Mouse (Mus musculus) testis, postnatal 10 days (tissue): ENCODE measurements around the gene Enam.
"Not testable (repeated sequence)": the region's sequence is repeated elsewhere in the genome, so short reads cannot be mapped to it uniquely, and the experiment has no call there.

Source experiments
- DNase-seq: peaks from one replicate; pipeline ENCODE4 v3.0.0; 2021; ENCODE audit warnings: low spot score

Gene Enam

DNA sequence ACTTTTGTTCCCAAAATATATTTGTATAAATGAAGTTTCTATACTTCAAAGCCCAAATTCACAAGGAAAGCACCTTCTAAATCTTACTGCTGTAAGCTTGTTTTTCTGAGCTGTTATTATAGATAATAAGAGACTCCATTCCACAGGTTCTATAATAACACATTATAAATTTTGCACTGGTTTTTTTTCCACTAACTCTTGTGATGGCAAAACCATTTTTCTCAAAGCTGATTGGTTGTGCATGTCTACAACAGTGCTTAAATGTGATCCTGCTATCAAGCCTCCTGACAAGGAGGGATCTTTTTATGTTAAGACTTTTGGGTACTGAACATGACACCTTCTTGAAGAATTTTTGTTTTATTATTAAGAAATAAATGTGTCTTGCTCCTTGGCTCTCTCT, at the start of gene Enam:
Gene Enam (plus strand): TSS at position 301 of the 400 bp plus-strand sequence.
- DNase-seq: no peak

DNA sequence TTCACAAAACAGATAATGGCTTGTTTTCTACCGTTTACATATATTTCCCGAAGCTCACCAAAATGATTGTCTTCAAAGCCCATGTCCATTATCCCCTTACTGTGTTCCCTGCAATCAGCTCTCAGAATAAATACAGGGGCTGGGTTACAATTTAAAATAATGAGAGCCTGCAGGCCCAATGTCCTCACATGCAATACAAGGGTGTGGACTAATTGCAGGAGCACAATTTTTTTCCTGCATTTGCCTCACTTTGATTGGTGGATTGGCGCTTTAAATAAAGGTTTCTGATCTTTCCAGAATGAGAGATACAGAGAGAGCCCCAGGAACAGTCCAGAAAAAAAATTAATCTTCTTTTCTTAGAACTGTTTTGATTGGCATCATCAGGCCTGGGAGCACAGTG, 32.1 kb upstream of the Enam start, which contains the start of gene Ambn:
Gene Ambn (plus strand): TSS at position 301 of the 400 bp plus-strand sequence.
- no peak for DNase-seq

DNA sequence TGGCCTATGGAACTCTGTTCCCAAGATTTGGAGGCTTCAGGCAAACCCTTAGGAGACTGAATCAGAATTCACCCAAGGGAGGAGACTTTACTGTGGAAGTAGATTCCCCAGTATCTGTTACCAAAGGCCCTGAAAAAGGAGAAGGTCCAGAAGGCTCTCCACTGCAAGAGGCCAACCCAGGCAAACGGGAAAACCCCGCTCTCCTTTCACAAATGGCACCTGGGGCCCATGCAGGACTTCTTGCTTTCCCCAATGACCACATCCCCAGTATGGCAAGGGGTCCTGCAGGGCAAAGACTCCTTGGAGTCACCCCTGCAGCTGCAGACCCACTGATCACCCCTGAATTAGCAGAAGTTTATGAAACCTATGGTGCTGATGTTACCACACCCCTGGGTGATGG, 20.3 kb upstream of the Enam start:
- DNase-seq: no peak

DNA sequence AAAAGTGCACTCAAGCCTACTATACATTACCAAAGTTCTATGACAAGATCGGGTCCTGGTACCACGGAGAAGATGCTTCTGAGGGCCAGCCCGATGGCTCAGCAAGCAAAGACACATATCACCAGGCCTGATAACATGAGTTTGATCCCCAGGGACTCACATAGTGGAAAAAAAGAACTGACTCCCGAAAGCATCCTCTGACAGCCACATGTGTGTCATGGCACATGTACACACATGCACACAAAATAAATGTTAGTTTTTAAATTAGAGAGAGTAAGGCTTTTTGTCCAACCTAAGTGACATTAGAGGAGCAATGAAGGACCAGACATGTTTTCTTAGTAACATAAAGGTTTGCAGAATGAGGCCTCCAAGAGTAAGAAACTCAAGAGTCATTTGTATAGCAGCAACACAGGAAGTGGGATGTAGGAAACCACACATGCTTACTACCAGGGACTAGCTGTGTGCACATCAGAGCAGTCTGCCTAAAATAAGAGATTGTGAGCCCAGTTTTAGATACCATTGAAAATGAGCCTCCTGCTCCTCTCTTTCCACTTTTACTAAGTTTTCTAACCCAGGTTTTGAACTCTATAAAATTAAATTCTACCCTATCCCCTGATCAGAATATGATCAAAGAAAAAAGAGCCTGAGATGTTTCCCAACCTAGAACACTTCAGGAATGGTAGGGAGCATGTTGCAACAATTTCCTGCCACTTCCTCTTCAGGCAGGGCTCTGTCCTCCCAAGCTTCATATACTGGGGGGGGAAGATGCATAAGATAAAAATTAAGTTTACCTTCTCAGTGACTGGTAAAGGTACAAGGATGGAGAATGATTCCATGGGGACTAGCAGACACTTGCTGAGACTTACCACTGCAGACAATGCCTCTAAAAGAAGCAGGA, 18.7 kb upstream of the Enam start:
- DNase-seq: no peak

DNA sequence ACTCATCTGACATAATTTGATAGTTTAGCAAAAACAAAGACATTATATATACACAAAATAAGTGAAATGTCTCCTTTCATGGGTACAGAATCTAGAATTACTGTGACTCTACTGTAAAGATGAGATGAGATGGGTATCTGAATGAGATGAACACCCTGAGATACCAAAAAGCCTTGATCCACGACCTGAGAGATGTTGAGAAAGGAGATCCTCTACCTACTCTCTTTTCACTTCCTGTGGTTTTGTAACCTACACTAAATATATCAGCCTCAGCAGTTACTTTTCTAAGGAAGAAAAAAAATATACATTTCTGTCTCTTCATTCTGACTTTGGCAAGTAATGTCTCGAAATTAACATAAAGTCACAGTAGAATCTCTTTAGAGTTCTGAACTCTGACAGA, 1.2 kb downstream of the Enam start:
- no peak for DNase-seq

DNA sequence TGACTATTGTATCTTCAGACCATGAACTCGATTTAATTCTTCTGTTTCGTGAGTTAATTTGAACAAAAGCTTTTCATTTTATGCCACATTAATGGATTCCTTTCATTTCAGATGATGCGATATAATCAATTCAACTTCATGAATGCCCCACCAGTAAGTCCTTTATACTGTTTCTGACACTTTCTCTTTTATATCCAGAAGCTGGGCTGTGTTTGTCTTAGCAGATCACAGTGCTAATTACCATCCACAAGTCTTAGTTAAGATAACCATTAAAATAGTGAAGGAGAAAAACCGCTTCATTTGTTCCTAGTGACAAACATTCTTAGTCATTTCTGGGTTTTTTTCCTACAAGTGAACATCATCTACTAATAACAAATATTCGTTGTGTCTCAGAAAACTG, 3.3 kb downstream of the Enam start:
- DNase-seq: no peak

DNA sequence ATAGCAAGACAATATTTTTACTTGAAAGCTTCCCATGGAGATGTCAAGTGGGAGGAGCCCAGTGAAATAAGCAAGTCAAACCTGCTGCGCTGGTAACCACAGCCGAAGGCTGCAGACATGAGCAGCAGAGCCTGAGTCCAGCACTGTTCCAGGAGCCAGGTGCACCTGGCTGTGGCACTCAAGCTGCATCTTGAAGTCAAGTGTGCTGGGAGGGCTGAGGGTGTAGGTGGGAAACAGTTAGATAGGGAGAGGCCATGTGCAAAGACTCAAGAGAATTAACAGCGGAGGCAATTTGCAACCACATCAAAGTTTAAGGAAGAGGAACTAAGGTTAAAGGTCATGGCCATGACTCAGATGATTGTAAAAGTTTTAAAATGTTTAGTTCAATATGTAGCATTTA, 12.0 kb downstream of the Enam start:
- no peak for DNase-seq

DNA sequence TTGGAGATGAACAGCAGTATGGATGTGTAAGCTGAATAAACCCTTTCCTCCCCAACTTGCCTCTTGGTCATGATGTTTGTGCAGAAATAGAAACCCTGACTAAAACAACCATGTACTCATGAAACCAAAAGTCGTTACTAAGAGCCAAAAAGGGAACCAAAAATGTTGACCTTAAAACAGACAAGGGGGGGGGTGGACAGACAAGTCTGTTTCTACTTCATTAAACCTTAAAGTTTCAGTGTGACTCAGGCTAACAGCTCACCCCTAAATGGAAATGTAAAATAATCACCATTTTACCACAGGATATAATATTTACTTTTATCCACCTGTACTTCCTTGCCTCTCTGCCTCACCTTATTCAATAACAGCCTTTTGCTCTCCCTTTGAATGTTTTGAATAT, 20.8 kb downstream of the Enam start:
- DNase-seq: no peak

DNA sequence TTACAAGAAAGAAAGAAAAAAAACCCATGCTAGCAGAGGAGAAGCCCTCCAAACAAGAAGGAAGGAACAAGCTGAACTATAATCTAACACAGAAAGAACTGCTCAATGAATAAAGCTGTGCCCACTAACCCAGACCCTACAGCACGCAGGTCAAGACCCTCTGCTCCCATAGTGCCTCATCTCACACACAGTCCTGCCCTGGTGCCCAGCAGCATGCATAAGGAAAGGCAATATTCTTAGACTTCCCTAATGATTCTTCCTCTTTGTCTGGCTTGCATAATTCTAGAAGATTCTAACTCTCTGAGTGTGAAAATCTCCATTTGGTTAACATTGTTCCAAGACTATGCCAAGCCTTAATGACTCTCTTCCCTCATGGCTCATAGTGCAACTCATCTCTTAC, 21.2 kb downstream of the Enam start:
- DNase-seq: no peak

DNA sequence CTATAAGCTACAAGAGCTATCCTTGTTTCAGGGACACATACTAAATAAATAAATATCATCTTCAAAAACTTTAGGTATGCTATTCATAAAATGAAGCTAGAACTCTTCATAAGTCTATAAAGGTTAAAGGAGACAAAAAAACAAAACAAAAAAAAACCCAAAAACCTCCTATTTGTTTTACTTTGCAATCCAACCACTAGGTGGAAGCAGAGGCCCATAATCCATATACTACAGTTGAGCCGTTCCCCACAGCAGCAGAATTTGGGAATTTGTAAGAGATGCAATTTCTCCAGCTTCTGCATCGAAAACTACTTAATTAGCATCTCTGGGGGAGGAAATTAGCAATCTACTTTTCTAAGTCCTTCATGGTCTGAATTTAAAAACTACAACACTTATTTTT, 31.5 kb downstream of the Enam start:
- peak; percentile 46 for DNase-seq

DNA sequence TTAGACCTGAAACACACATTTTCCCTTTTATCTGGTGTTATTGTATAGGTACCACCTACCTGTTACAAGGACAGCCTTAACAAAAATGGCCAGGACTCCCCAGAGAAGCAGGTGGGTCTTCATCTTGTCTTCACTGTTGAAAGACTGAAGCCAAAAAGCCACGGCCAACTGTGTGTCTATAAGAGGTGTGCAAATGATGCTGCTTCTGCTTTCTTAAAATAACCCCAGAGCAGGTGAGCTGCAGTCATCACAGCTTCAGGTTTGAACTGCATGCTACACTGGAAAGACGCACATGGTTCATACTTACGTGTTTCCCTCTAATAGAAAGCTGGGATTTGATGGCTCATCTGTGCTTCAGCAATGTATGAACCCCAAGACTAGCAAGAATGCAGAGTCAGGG, 39.9 kb downstream of the Enam start, which contains the start of gene Jchain:
Gene Jchain (minus strand): TSS at position 235 of the 400 bp plus-strand sequence.
- DNase-seq: no peak

DNA sequence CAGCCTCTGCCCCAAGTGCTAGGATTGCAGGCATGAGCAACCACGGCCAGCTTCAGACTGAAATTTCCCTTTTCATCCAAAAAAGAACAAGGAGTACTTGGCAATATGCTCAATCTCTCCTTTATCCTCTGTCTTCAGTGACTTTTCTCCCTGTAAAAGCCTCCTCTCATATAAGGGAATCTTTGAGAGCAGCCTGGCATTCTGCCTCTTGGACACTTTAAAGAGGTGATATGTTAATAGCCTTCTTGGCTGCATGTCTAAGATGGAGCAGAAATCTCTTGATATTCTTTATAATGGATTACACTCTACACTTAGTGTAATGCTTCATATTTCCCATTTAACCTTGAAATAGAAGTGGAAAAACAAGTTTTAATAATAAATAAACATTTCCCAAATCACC, 43.1 kb downstream of the Enam start:
- no peak for DNase-seq

DNA sequence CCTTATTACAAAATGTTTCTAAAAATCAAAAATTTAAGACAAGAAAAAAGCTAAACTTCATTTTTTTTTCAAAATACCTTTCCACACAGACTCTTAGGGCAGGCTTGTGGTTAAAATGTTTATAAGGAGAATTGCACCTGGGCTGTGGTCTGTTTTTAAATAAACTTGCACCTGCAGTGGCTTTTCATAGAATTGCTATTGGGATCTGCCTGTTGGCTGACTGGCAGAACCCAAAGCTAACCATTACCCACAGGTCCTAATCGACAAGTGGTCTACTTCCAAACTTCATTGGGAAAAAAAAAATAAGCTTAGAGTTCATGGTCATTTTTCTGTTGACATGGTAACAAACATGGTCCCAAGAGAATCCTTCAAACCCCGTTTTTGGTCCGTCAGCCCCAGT, 46.9 kb downstream of the Enam start:
- DNase-seq: no peak

DNA sequence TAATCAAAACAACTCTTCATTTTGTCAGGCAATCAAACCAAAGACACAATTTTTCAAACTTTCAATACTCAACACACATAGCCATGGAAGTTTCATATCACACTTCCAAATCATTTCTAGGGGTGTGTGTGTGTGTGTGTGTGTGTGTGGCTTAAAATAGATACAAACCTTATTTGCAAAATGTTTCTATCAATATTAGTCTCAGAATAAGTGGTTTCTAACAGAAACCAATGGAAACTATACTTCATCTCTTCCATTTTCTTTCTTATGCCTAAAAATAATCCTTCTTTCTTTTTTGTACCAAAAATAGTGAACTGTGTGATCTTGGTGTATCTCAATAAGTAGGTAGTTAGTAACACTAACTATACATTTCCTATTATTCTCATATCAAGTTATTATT, 53.1 kb downstream of the Enam start:
- DNase-seq: no peak

DNA sequence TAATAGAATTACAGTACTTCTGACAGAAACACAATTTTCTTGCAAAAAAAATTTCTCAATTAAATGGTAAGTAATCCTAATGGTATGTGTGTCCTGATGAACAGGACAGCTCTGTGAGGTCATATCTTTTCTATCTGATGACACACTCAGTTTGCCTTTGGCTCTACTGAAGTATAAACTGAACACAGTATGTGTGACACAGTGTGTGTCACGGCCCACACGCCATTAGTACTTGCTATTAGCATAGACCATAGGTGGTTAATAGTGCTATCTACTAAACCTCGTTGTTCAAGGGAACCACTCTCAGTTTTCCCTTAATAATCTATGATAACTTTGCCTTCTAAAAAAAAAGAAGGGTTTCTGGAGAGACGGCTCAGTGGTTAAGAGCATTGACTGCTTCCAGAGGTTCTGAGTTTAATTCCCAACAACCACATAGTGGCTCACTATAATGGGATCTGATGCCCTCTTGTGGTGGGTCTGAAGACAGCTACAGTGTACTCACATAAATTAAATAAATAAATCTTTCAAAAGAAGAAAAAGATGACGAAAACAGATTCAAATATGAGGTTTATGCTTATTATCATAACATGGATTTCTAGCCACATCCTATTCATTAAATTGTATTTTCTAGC, 55.0 kb downstream of the Enam start:
- peak; percentile 53 for DNase-seq

DNA sequence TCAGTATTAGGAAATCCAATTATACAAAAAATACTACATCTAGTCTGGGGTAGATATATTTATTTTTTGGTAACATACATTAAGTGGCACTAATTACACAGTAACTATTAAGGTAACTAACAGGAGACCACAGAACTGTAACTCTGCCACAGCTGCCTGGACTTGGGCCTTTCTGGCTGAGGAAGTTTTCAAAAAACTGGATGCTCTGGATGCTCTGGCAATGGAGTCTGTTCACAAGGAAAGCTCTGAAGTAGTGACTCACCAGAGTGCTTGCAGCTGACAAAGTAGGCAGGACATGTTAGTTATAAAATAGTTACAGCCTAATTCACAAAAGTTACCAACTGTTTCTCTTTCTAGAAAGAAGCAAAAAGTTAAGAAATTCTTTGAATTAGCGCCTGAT, 56.6 kb downstream of the Enam start:
- DNase-seq: not testable (repeated sequence)

DNA sequence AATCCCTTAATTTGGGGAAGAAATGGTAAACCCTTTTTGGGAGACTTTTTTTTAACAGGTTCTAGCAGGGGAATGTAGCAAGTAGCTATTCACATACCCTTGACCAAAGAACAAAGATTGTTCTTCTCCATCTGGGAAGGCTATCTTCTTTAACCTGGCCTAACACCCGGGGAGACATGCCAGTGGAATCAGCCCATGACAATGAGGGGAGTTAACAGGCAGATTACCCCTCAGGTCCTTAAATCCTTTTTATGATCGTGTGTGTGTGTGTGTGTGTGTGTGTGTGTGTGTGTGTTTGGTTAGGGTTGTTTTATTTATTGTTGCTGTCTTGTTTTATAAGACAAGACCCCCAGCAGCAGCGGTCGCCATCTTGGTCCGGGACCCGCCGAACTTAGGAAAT, 57.8 kb downstream of the Enam start:
- DNase-seq: no peak

DNA sequence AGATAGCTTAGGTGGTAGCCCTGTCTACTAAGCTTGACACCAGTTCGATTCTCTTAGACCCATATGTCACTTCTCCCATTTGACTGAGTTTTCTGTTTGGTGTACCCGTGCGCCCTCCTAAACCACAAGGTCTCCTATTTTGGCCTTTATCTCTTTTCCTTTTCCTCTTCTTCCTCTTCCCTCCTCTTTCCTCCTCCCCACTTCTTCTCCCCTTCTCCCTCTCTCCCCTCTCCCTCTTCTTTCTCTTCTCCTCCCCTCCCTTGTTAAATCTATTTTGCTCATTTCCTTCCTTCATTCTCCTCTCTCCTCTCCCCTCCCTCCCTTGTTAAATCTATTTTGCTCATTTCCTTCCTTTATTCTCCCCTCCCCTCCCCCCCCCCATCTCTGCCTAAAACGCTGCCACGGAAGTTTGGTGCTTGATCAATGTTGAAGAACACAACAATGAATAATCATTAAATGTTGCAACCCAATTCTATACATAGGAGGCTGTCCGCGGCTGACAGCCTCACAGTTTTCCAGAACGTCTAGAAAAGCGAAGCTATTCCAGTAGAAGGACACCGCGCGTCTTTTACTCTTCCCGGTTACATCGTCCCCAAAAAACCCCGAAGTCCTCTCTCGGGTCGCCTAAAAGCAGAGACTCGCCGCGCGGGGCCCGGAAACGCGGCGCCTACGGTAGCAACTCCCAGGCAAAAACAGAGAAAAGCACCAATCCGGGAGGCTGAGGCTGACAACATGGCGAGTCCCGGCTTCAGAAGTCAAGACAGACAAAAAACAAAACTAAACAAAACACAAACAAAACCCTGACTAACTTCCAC, 65.7 kb downstream of the Enam start:
- DNase-seq: no peak

DNA sequence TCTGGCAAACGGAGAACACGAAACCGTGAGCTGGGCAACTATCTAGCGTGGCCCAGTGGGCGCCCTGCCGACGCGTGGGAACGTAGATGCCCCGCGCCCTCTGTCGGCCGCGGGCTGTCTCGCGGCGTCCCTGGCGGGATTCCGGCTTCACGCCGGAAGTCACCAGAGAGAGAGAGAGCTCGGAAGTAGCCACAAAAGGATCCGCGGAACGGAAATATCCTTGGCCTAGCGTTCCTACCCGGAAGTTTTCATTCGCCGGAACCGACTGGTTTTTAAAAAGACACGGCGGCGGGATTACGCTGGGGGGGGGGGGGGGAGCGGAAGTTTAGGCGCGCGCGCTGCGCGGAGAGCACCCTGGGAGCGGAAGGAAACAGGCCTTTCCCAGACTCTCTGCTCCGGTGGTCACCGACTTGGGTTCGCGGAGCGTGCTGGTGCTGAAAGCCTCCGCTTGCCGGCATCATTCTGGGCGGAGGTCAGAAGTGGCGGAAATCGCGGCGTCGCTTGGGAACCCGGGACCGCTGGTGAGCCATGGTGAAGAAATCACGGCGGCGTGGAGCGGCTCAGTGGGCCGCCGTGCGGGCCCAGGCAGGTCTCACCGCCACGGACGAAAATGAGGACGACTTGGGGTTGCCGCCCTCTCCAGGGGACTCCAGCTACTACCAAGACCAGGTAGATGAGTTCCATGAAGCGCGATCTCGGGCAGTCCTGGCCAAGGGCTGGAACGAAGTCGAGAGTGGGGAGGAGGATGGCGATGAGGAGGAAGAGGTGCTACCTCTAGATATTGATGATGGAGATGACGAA, 66.5 kb downstream of the Enam start, which contains the start of gene Utp3:
Gene Utp3 (plus strand): TSS at position 377 of the 801 bp plus-strand sequence.
- DNase-seq: peak; percentile 92
